Mouse (Mus musculus) cerebral cortex, adult 2 months (tissue): Measurements from ENCODE around the gene Gars.

ENCODE experiments used
- WGBS: fragments of 180-500 bp; shearing (Covaris S2); methylation state at CpG from one replicate; pipeline ENCODE4 v1.1.7; 2018; 5-methylcytosine and 5-hydroxymethylcytosine counted together

Gars gene

DNA sequence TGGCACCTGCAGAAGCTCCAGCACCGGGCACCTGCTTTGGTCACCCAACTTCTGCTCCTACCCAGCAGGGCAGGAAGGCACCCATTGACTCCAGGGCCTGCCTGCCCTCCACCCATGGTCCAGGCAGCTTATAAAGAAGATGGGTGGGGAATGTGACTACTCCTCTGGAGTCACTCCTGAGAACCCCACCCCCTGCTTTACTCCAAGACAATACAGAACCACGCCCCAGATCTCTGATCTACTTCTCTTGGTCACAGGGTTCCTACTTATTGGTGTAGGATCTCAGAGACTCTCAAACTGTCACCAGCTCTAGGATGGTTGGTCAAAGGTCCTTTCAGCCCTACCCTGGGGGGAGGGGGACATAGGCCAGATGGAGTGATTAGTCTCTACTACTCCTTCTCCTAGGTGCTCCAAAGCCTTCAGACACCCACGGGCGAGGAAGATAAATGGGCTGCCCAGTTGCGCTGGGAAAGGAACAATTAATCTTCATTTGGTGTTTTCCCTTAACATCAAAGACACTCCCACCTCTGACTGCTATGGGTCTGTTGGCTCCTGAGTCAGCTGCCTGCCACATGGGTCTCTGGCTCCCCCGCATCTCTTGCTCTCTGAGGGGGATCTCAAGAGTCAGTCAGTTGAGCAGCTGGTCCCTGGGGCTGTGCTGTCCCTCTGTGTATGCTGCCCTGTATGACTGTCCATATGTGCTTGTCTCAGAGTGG, 55.8 kb downstream of the Gars start:
- WGBS: 90% methylated on average over 6 of the region's 6 CpGs

GRCm38 (mm10) chr6:55098030-55098429, 60.2 kb downstream of the Gars start:
- 31% methylated on average over 5 of the region's 5 CpGs for WGBS

GRCm38 (mm10) chr6:55098603-55099002, 60.8 kb downstream of the Gars start:
- WGBS: 52% methylated on average over 5 of the region's 5 CpGs

GRCm38 (mm10) chr6:55108358-55108757, 70.6 kb downstream of the Gars start:
- 55% methylated on average over 7 of the region's 7 CpGs for WGBS

DNA sequence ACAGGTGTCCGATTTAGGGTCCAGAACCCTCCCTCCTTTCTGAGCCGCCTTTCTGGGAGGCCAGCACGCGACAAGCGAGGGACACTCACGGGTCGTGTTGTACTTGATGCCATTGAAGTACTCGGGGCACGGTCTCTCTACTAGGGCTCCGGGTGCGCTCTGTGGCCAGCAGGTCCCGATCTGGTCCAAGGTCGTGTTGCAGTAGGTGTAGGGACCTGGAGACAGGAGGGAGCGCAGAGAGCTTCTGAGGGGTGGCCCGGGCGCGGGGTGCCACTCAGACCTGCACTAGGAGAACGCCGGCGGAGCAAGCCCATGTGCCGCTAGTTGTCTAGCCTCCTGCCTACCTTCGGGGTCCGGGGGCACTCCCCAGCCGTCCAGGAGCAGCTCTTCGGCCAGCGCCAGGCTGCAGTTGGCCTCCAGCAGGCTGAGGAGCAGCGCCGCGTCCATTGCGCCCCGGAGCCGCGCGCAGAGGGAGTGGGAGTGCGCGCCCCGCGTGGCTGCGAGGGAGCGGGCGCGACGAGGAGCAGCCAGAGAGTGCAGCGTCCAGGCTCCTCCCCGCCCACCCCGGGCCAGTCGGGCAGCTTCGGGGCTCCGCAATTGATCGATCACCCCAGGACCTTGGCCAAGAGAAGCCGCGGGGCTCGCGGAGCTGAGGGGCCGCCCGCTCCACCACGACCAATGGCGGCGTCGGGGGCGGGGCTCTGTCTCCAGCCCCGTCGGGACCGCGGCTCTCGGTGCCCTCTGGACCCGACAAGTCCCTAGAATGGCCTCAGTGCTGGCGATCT, 79.7 kb downstream of the Gars start:
- WGBS: under 1% methylated on average over 68 of the region's 68 CpGs

GRCm38 (mm10) chr6:55123056-55123455, 85.2 kb downstream of the Gars start:
- WGBS: 62% methylated on average over 4 of the region's 4 CpGs

GRCm38 (mm10) chr6:55126576-55126975, 88.8 kb downstream of the Gars start:
- WGBS: 82% methylated on average over 5 of the region's 5 CpGs
